Mouse (Mus musculus) CH12.LX (cell line): ENCODE results near the gene Rab37. TPM values are rescaled to one million over a fixed set of nuclear protein-coding genes. Genes with fewer than 3 reads are reported as not detected.

Source experiments
- DNase-seq: peaks from one replicate; pipeline ENCODE4 v3.0.0-alpha.2; 2013; ENCODE audit errors: extremely low read depth
- H3K27ac ChIP-seq: 2 replicates; pipeline ENCODE4 v1.5.1; 2012; ENCODE audit warnings: low read depth, mild to moderate bottlenecking, control low read depth, moderate library complexity; ENCODE audit not compliant: insufficient read depth
- H3K27me3 ChIP-seq: replicated peaks from 2 replicates; pipeline ENCODE3; 2012; ENCODE audit warnings: inconsistent platforms
- H3K36me3 ChIP-seq, 2 experiments: replicated peaks in 1 of 2; 2 replicates each; pipeline versions ENCODE3 to v1.6.1; 2012; ENCODE audit warnings: inconsistent platforms in 1 of 2, low read length in 1 of 2, mild to moderate bottlenecking in 1 of 2, mixed read lengths in 1 of 2, moderate library complexity in 1 of 2; ENCODE audit not compliant: control insufficient read depth in 1 of 2, insufficient read depth in 1 of 2
- H3K4me1 ChIP-seq, 2 experiments: 2 replicates each; pipeline ENCODE4 v1.6.1; 2012; ENCODE audit warnings: inconsistent platforms in 1 of 2, moderate library complexity in 1 of 2; ENCODE audit not compliant: insufficient read depth in 2 of 2, control insufficient read depth in 1 of 2
- H3K4me2 ChIP-seq: 2 replicates; pipeline ENCODE4 v1.6.1; 2012; ENCODE audit warnings: low read depth, mild to moderate bottlenecking, control low read depth; ENCODE audit not compliant: poor library complexity, insufficient read depth, severe bottlenecking
- H3K4me3 ChIP-seq, 3 experiments: fragments of 150-350 bp in 1 of 3; sonication (generic) in 1 of 3; replicated peaks in 1 of 3; 2 replicates each; pipeline versions ENCODE3 to v1.5.1; 2011 to 2012; ENCODE audit warnings: low read depth in 2 of 3, low read length in 2 of 3, mild to moderate bottlenecking in 2 of 3, moderate library complexity in 2 of 3, control low read depth in 1 of 3, improper control_type of control experiment in 1 of 3, inconsistent platforms in 1 of 3, mixed read lengths in 1 of 3; ENCODE audit not compliant: poor library complexity in 1 of 3
- H3K79me2 ChIP-seq: replicated peaks from 2 replicates; pipeline ENCODE4 v1.6.1; 2012; ENCODE audit warnings: mild to moderate bottlenecking, moderate library complexity; ENCODE audit not compliant: control insufficient read depth, poor library complexity, insufficient read depth, severe bottlenecking; ENCODE audit errors: extremely low read depth
- H3K9ac ChIP-seq: 2 replicates; pipeline ENCODE4 v1.6.1; 2012; ENCODE audit warnings: low read depth, mild to moderate bottlenecking, control low read depth, moderate library complexity; ENCODE audit not compliant: insufficient read depth
- H3K9me3 ChIP-seq: replicated peaks from 2 replicates; pipeline ENCODE3; 2012; ENCODE audit warnings: low read length, inconsistent platforms, mixed read lengths
- ETS1 ChIP-seq: conservative IDR thresholded peaks from 2 replicates; pipeline ENCODE4 v1.6.1; 2012; ENCODE audit warnings: low read depth, mild to moderate bottlenecking, inconsistent platforms, low read length, improper control_type of control experiment, moderate library complexity
- JUN ChIP-seq: IDR thresholded peaks from 2 replicates; pipeline ENCODE4 v1.6.1; 2011; ENCODE audit warnings: low read depth, mild to moderate bottlenecking, low read length, improper control_type of control experiment, moderate library complexity; ENCODE audit not compliant: insufficient read depth
- MAFK ChIP-seq: IDR thresholded peaks from 2 replicates; pipeline ENCODE4 v1.6.1; 2011; ENCODE audit warnings: low read length, improper control_type of control experiment; ENCODE audit not compliant: insufficient replicate concordance
- MYC ChIP-seq: IDR thresholded peaks from 2 replicates; pipeline ENCODE4 v1.6.1; 2011; ENCODE audit warnings: low read depth, mild to moderate bottlenecking, improper control_type of control experiment, low read length
- NELFE ChIP-seq: IDR thresholded peaks from 2 replicates; pipeline ENCODE4 v1.6.1; 2011; ENCODE audit warnings: low read depth, low read length, improper control_type of control experiment
- PAX5 ChIP-seq: IDR thresholded peaks from 2 replicates; pipeline ENCODE4 v1.6.1; 2012; ENCODE audit warnings: low read length, inconsistent platforms, mixed read lengths
- RAD21 ChIP-seq: IDR thresholded peaks from 2 replicates; pipeline ENCODE4 v1.6.1; 2011; ENCODE audit warnings: low read depth, mild to moderate bottlenecking, low read length, improper control_type of control experiment, moderate library complexity
- UBTF ChIP-seq: IDR thresholded peaks from 2 replicates; pipeline ENCODE4 v1.6.1; 2012; ENCODE audit warnings: low read depth, mild to moderate bottlenecking, inconsistent platforms, low read length, improper control_type of control experiment, moderate library complexity
- USF1 ChIP-seq: IDR thresholded peaks from 2 replicates; pipeline ENCODE4 v1.6.1; 2014; ENCODE audit warnings: low read depth, mild to moderate bottlenecking, inconsistent platforms, low read length, improper control_type of control experiment
- ZC3H11A ChIP-seq: IDR thresholded peaks from 2 replicates; pipeline ENCODE4 v1.6.1; 2012; ENCODE audit warnings: low read depth, mild to moderate bottlenecking, inconsistent platforms, low read length, improper control_type of control experiment
- dilution Hi-C: fragments of 300-500 bp; cut with MboI; formaldehyde crosslinking; loops from 2 replicates; pipeline ENCODE4 v1.14.3; 2020; ENCODE audit warnings: low sequenced_read_pairs; ENCODE audit not compliant: extremely low pct_unique_long_range_greater_than_20kb, extremely low pct_ligation_motif_present
- in situ Hi-C: fragments of 300-500 bp; cut with MboI; formaldehyde crosslinking; loops from 3 replicates; pipeline ENCODE4 v1.14.3; 2019; ENCODE audit warnings: low sequenced_read_pairs, low pct_ligation_motif_present, low pct_unique_long_range_greater_than_20kb, mixed read lengths
- polyA plus RNA-seq: library from polyadenylated mRNA; unstranded; fragments of >175 nt; gene quantifications from 2 replicates; pipeline ENCODE4 v1.2.1, GENCODE M21; 2012; ENCODE audit warnings: low read depth; ENCODE audit not compliant: insufficient read length
- total RNA-seq, 2 experiments: library from RNA; depleted of rRNA; stranded (reverse); fragments of 300-350 nt in 1 of 2; fragments of >200 nt in 1 of 2; gene quantifications; 2 replicates each; pipeline ENCODE4 v1.2.3; 2012 to 2014

Rab37 gene
- total and polyA plus RNA-seq, 3 experiments = 2.0 to 3.6 (median 2.3) TPM

DNA sequence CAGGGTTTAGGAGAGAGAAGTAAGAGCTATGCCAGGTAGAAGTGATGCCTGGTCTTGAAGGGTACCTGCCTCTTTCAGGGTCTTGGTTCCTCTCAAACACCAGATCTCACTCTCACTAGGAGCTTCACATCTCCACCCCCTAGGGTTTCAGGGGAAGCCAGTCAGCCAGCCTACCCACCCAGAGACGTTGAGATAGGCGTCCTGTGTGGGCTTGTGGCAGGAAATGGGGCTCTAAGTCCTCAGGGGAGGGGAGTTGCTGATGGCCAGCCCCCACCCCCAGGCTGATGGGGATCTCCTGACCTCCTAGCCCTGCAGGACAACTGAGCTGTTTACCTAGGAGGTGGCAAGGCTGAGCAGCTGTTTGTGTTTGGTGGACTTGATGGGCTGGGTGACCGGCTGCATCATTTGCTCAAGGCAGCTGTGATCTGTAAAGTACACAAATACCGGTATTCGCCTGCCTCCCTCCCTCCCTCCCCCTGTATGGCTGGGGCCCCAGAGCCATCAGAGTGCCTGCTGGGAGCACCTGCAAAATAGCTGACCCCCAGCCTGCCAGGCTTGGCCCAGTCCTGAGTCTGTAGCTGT is 63.9 kb downstream of the Rab37 start:
- no peak for TF ChIP-seq USF1
- TF ChIP-seq ZC3H11A = no peak
- TF ChIP-seq MYC = no peak
- TF ChIP-seq RAD21 = no peak
- no peak for TF ChIP-seq JUN
- no peak for TF ChIP-seq PAX5
- no peak for TF ChIP-seq UBTF
- dilution Hi-C loops = no loop called here
- no peak overlapping the region for H3K4me2 ChIP-seq
- in situ Hi-C loops = loop anchor here (5.0 kb wide), 1 partner anchor 73 kb away; no protein-coding TSS in a partner anchor
- no peaks in the 10 kb centered on the region for H3K79me2 ChIP-seq
- no peak overlapping the region for H3K4me3 ChIP-seq
- no peak overlapping the region for H3K9ac ChIP-seq
- peaks cover 13% of the 10 kb centered on the region for H3K27me3 ChIP-seq
- H3K27ac ChIP-seq = no peak overlapping the region
- H3K36me3 ChIP-seq = no peaks in the 10 kb centered on the region
- no peak for DNase-seq
- H3K4me1 ChIP-seq = peaks cover 40 to 68% of the 10 kb centered on the region in 2 experiments
- H3K9me3 ChIP-seq = peaks cover 12% of the 10 kb centered on the region

- no peak overlapping the region; the same call in 1 of the 2 replicates for H3K4me2 ChIP-seq
These were observed 66.9 kb downstream of the Rab37 start for GRCm38 (mm10) chr11:115157933-115158719.

More at GRCm38 (mm10) chr11:115157933-115158719, 66.9 kb downstream of the Rab37 start:
- peak overlapping the region; percentile 21; the same call in 1 of the 2 replicates for H3K9ac ChIP-seq
- DNase-seq = peak; percentile 56
- no peak for TF ChIP-seq ETS1
- no peak for TF ChIP-seq USF1
- TF ChIP-seq PAX5 = no peak
- no peak for TF ChIP-seq NELFE
- TF ChIP-seq MAFK = no peak
- H3K27me3 ChIP-seq = peaks cover 13% of the 10 kb centered on the region
- no peaks in the 10 kb centered on the region for H3K36me3 ChIP-seq
- no peak overlapping the region for H3K27ac ChIP-seq
- peaks cover 26 to 66% of the 10 kb centered on the region in 2 experiments for H3K4me1 ChIP-seq
- H3K4me3 ChIP-seq = no peak overlapping the region
- H3K79me2 ChIP-seq = no peaks in the 10 kb centered on the region
- in situ Hi-C loops (loop anchor here (5.0 kb wide), 1 partner anchor 76 kb away; no protein-coding TSS in a partner anchor), dilution Hi-C loops (no loop called here)
- peaks cover 8% of the 10 kb centered on the region for H3K9me3 ChIP-seq
